Mouse (Mus musculus) T-helper 1 cell (primary cell): Measurements from ENCODE around the gene Has1.

Source experiments
- in situ Hi-C: fragments of 300-600 bp; cut with MboI, MseI; formaldehyde crosslinking; loops from one replicate; pipeline ENCODE4 v1.15.1; 2025; ENCODE audit warnings: high pct_unique_total_duplicates

Gene Has1

DNA sequence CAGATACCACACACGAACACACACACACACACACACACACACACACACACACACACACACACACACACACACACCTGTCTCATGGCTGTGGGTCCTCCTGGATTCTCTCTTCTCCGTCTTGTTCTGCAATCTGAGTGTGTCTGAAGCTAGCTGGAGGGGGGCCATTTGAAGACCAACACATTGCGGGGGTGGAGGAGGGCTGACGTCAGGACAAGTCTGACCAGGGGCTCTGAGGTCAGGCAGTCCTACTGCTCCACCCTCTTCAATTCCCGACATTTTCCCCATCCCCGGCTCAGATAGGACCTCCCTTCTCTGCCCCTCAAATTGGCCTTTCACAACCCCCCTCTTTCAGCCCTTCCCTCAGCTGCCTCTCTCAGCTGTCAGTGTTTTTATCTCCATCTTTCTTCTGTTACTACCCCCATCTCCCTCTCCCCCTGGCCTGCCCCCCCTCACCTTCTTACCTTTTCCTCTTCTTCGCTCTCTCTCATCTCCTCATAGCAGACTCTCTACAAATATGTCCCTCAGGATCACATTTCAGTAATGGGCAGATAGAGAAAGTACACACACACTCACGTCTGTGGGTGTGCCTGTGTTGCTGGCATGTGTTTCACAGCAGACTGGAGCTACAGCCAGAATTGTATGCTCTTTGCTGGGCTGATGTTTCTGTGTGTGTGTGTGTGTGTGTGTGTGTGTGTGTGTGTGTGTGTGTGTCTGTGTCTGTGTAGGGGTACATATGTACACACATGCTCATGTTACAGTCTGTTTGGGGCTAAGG, at the start of gene Has1:
TSS of gene Has1 (minus strand) at position 142 of the 775 bp plus-strand sequence.
- in situ Hi-C loops = no loop called here

DNA sequence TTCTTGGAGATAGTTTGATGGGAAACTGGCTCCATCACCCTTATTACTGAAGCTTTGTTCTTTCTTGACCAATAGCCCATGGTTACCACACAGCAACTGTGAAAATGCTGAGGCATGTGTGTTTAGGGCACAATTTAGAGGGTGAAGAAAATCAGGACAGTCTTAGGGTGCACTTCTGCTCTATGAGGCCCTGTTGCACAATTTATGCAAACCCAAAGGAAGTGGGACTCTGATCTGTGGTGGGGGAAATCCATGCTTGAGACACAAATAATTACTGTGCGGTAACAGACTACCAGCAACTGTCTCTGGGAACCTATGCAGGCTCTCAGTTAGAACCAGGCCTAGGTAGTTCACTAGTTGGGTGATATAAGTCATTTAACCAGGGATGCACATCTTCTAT, 45.8 kb upstream of the Has1 start:
- in situ Hi-C loops = no loop called here

DNA sequence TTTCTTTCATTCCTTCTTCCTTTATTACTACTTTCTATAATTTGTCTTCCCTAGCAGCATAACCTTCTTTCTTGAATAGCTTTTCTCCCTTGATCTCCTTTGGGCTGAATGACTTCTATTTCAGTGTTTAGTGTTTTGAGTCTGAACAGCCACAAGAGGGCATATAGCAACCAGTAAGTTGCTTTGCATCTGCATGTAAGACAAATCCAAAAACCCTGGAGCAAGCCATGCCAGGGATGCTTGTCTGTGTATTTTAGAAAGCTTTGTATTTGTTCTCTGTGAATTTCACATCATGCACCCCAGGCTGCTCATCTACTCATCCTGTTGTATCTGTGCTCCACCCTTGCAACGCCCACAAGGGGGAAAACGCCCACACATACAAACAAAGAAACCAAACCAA, 44.3 kb upstream of the Has1 start:
- in situ Hi-C loops = loop anchor here (5.0 kb wide), 1 partner anchor 132 kb away; no protein-coding TSS in a partner anchor

DNA sequence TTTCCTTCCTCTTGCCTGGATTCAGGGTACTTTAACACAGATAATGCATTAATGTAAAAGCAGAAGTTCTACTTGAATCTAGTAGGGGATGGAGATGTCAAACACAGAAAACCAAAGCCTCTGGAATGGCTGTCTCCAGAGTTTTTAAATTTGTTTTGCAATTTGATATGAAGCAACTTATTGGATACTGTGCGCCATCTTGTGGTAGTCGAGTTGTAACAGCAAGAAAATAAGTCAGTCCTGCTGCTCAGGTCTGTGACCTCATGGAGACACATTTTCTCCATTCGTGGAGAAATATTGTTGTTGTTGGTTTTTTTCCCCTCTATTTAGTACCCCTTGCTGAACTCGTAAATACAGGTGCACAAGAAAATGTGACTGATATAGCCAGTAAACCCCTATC, 41.0 kb upstream of the Has1 start:
- in situ Hi-C loops = loop anchor here (5.0 kb wide), 1 partner anchor 129 kb away; no protein-coding TSS in a partner anchor

DNA sequence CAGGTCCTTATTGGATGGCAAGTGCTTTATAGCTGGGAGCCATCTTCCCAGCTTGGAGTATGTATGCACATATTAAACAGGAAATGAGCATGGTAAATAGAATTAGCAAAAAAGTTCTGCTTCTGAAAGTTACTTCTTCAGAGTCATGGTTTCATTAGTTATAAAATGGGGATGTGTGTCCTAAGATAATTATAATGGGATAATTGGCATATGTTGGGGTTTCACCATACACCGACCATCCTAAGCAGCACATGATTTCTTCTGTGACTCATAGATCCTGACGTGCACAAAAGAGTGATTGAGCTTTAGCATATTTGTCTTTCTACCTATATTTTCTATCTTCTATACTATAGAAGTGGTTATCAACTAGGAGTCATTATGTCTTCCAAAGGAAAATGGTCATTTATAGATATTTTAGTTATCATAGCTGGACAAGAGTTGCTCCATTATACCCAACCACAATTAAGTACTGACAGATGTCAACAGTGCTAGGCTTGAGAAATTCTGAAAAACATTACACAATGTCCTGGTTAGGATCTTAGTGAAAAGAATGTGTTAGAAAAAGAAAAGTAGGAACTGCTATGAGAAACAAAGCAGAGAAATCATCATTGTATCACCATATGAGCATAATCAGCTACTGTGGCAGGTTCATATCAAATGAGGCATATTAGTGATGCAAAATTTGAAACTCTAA, 34.9 kb upstream of the Has1 start:
- in situ Hi-C loops = no loop called here

DNA sequence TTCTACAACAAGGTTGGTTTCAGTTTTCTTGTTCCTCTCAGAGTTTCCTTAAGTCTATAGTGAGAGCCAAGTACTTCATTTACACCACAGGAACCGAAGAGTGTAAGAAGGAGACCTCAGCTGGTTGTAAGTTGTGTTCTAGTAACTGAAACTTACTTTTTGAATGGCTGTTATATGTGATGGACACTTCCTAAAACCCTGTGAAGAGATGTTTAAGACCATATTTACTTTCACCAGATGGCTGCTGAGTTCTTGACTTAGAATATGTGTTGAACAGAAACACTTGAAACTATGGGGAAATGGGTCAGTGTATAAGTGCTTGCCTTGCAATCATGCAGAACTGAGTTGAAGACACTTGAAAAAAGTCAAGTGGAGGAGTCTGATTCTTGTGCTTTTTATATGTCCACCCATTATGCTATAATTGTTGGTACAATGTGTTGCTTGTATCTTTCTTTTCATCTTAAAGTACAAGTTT, 32.8 kb upstream of the Has1 start, which contains the start of the genes Fpr2 and Fpr3:
TSS of gene Fpr2 (plus strand) at position 51 of the 475 bp plus-strand sequence.
TSS of gene Fpr3 (plus strand) at position 79 of the 475 bp plus-strand sequence.
- in situ Hi-C loops = no loop called here

DNA sequence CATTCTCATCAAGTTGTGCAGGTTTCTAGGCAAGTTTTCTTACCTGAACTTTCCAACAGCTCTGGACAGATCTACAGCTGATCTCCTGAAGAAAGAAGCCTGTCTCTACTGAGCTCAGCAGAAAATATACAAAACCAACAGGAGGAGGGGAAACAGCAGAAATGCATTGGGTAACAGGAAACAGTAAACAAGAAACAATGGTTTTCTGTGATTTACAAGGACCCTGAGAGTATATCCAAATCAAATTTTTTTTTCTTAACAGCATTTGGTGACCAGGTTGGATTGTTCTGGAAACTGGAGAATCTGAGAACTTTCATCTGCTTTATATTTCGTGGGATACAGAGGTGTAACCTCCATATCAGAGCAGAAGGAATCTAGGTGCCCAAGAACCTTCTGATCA, 28.8 kb upstream of the Has1 start, which contains the start of gene Fpr1:
TSS of gene Fpr1 (minus strand) at position 101 of the 400 bp plus-strand sequence.
- in situ Hi-C loops = no loop called here

DNA sequence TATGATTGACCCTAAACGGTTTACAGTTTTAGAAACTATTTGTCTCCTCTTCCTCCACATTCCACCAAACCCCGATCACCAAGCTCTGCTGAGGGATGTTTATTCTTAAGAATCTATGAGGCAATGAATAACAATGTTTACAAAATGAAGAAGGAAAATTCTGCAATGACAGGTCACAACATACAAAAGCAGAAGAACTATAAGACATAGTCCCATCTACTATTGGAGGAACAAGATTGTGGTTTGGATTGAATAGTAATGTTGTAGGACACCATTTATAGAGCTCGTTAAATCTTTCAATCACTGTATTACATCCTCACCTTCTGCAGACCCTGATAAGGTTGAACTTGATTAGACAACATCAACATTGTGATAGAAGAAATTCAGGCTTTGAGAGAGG, 27.7 kb upstream of the Has1 start:
- in situ Hi-C loops = no loop called here

DNA sequence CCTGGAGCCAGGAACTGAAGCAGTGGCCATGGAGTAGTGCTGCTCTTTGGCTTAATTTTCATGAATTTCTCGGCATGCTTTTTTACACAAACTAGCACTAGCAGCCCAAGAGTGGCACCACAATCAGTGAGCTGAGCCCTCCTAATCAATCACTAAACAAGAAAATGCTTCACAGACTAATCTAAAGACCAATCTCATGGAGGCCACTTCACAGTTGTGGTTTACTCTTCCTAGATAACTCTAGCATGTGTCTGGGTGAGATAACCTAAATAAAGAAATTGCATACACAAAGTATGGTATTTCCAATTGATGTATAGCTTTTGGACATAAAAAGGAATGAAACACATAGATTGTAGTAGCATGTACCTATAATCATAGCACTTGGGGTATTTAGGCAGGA, 24.3 kb upstream of the Has1 start:
- in situ Hi-C loops = no loop called here

DNA sequence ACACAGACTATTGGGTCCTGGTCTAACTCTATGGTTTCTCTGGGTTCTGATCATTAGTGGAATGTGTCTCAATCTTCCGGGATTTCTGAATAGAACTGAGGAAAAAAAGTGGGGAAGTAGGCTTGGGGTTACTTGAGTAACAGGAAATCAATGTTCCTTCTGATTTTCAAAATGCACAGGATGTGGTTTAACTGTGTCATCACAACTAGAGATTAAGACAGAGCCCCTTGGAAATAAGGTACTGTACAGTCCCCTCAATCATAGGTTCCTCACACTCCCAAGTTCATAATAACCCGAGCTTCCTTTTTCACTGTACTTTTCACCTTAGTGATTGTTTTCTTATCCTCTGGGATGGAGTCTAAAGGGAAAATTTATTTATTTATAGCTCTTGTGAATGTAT, 16.7 kb upstream of the Has1 start:
- in situ Hi-C loops = no loop called here

DNA sequence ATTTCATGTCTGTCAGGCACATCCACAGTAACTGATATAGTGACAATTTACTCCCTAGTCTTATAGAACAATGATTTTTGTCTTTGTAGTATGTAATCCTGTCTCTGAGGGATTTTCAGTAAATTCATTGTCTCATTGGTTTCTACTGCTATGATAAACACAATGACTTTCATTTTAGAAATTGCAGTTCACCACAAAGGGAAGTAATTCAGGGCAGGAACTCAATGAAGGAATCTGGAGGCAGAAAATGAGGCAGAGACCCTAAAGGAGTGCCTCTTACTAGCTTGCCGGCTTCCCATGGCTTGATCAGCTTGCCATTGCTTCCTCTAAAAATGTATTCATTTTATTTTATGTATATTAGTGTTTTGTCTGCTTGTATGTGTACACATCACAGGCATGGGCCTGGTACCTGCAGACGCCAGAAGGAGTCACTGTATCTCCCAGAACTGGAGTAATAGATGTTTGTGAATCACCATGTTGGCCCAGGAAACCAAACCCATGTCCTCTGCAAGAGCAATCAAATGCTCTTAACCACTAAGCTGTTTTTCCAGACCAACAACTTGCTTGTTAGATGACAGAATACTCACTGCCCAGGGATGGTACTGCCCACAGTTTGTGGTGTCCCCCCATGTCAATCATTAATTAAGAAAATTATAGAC, 16.0 kb upstream of the Has1 start:
- in situ Hi-C loops = no loop called here

DNA sequence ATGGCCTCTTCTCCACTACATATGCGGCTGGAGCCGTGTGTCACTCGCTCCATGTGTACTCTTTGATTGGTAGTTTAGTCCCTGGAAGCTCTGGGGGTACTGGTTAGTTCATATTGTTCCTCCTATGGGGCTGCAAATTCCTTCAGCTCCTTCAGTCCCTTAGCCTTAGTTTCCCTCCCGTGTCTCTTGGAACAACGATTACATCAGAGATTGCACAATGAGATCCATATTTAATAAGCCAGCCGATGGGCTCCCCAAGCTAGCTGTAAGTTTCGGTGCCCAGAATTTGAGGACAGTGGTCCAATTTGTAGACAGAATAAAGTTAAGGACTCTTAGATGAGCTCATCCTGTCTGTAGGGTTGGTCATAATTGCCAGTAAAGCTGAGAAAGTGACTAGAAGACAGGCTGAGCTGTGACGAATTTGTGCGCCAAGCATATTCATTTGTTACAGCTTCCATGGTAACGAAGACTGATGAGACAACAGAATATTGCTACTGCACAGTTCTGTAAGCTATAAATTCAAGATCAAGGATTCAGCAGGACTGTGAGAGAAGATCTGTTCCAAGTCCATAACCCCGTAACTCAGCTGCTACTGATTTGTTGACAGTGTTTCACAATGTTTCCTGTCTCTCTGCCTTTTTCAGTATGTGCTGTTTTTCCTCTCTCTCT, 11.9 kb upstream of the Has1 start:
- in situ Hi-C loops = no loop called here

DNA sequence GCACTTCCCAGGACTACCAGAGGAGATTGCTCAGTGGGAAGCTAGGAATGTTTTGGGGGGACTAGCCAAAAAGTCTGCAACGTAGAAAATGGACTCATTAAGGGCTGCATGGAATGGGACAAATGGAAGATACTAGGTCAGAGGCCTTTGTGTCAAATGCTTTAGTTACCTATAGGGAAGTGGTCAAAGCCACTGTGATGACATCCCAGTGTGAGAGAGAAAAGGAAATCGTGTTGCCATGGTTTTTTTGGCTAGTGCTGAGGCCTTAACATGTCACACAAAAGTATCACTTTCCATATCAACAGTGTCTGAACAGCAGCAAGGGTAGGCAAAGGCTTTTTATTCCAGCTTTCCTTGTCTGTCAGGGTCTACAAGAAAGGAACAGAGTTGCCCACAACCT, 10.2 kb upstream of the Has1 start:
- in situ Hi-C loops = no loop called here

DNA sequence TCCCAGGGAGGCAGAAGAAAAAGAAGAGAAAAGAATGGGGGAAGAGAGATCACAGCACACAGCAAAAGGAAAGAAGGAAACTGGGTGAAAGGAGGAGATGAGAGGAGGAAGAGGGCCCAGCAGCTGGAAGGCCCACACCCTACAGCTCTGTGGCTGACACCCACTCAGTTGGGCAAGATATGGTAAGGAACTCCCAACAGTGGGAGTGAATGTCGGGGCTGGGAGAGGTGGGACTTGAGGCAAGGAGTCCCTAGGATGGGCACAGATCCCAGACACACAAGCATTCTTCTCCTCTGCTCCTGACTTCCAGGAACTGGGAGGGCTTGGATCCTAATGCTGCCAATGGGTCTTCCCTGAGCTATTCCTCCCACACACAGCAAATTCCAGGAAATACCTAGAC, 7.4 kb upstream of the Has1 start:
- in situ Hi-C loops = no loop called here

DNA sequence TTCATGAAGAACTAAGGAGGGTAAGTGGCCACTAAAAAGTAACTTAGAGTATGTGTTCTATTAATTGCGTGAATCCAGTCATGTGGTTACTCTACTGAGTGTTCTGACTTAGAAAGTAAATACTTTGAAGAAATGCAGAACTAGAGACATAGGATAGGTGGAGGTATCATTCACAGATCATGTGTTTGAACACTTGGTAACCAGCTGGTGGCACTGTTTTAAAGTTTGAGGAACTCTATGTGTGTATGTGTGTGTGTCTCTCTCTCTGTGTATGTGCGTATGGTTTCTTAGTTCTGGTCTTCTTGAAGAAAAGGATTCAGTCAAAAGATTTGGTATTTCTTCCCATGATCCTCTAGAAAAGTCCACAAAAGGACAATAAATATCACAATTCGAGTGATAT, 5.1 kb upstream of the Has1 start:
- in situ Hi-C loops = no loop called here

DNA sequence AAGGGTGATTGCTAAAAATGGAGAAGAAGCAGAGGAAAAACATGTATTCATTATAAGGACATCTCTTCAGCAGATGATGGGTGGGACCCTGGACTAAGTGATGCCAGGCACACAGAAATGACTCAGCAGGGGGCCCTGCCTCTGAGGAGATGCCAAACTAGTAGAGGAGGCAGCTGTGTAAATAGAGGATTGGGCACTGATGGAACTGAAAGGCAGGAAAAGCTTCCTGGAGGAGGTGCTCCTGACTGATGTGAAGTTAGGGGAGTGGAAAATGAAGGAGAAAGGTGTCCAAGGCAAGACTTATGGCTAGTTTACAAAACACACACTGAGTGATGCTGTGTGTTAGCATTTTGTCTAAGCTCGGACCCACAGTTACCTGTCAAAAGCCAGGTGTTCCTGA, 2.4 kb upstream of the Has1 start:
- in situ Hi-C loops = no loop called here

DNA sequence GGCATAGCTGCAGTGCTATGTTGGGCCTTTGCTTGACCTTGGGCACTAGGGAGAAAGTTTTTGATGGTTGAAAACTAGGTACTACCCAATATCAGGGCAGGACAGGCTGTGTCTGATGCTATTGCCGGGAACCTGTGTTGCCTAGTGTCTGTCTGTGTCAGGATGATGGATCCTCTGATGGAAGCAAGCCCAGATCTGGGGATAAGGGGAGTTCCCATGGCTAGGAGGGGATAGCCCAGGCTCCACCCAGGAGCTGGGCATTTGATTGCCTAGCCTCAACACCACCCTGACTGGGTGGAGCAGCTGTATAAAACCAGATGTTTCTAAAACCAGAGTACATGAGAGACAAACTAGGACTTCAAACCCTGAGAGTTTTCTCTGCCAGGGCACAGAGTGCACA, 1.6 kb upstream of the Has1 start:
- in situ Hi-C loops = no loop called here

DNA sequence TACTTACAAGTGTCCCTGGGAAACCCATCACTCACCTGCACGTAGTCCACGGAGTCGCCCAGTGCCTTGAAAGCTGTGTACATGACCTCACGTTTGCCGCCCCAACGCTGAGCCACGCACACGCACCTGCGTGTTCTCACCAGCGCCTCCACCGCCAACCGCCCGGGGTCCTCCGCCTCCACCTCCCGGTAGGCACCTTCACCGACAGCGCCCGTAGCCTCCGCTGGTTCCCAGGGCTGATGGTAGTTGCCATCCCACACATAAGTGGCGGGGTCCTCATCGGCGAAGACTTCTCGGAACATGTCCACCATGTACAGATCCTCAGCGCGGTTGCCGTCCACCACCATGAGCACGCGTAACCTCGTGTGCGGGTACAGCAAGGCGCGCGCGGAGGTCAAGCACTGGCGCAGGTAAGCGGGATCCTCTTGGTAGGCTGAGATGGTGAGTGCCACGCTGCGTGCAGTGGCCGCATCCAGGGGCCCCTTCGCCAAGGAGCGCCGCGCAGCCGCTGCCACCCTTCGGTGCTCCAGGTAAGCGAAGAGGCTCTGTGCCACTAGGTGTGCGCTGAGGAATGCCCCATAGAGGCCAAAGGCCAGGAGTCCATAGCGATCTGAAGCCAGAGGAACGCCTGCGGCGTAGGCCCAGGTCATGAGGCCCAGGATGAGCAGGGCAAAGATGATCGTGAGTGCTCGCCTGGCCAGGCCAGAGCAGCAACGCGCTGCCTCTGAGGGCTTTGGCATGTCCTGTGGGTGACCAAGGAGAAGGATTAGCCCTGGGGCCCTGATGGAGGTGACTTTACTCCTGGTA, 4.9 kb downstream of the Has1 start:
- in situ Hi-C loops = no loop called here

DNA sequence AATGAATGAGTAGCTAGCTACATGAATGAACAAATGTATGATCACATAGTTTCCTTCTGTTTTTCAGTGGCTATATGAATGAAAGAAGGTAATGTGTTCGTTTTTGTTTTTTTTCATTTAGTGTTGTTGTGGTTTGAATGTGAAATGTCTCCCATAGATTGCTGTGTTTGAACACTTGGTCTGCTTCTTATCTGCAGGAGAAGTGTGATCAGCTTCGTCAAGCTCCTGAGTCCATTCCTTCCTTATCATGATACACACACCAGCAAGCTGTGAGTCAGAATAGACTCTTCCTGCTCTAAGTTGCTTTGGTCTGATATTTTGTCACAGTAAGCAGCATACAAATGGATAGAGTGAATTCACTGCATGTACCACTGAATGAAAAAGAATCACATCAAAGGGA, 6.0 kb downstream of the Has1 start:
- in situ Hi-C loops = no loop called here

DNA sequence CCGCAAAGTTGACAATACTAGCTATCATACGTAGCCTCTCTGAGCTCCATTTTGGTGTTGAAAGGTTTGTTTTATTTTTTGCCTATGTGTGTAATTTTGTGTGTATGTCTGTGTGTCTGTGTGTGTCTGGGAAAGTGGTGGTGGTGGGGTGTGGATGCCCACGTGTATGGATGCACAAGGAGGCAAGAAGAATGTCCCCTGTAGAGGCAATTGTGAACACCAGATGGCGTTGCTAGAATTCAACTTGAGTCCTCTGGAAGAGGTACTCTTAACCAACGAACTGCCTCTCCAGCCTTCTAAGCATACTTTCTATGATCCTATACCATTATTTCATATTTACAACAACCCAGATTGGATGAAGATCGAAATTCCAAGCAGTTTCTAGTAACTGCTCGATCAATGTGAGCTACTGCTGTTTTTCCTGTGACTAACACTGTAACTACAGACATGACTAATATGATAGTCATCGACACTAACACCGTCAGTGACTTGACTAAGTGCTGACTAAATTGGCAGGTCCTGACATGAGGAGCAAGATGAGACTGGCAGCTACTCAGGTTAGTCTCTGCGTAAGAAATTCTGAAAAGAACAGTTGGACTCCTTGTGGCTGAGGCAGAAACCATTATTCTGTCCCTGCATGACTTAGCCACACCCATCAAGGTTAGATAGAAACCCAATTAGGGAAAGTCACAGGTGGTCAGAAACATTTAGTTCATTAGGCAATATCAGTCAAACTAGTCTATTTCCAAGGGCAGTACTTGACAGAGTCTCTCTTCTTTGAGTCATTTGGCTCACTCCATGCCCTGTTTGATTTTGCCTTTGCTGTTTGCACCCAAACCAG, 9.6 kb downstream of the Has1 start:
- in situ Hi-C loops = no loop called here
